Mouse (Mus musculus): ENCODE results near the gene Lax1. TPM values are rescaled to one million over a fixed set of nuclear protein-coding genes. Genes with fewer than 3 reads are reported as not detected.
"Not testable (repeated sequence)": the region's sequence is repeated elsewhere in the genome, so short reads cannot be mapped to it uniquely, and the experiment has no call there.

Lax1 gene
- polyA plus RNA-seq, 1 experiment from 2014 or later, result 1.8 TPM

DNA sequence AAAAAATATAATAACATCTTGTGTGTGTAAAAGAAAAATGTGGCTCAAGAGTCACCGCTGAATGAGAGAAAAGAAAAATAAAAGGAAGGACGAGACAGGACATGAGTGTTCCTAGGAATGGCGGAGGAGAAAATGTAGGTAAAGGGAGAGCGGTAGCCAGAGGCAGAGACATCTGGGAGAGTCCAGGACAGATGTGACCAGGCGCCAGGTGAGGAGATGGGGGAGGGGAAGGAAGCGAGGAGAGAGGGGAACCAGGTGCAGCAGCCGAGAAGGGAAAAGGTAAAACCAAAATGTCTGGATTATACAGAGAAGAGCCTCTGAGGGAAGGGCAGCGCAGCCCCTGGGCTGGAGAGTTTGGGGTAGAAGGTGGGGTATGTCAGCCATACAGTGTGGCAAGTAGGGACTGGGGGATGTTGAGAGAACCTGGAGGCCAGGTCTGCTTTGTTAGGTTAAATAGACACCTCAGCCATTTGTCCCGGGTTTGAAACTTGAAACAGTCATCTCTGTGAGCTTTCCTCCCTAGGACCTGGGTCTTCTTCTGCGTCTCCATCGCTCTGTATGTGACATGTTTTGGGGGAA is 3.7 kb upstream of the Lax1 start:
- in situ Hi-C loops (cut with MboI; ENCODE audit: low pct_unique_long_range_greater_than_20kb), result no loop called here
- ChIA-PET POLR2A (no interaction called here), CTCF (no interaction called here)
- no peak for TF ChIP-seq CTCF (IDR thresholded peaks at IDR 0.05)
- no peak for ATAC-seq
- H3K27me3 ChIP-seq, result no peaks in the 10 kb centered on the region
- no peak for DNase-seq (ENCODE audit: low read depth, low spot score)

DNA sequence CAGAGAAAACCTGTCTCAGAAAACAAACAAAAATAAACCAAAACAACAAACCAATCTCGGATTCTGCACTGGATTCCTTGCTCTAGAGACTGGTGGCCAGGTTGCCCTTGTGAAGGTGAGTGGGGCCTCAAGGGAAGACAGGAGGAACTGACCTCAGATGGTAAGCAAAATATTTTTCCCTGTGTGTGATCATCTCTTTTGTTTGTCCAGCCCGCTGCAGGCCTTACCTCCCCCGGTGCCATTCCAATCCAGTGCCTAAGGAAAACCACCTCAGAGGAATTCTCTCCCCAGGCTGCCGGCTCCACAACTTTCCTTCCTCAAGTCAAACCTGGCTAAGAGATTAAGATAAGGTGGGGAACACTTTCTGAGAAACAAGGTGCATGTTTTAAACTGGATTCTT is 2.3 kb upstream of the Lax1 start:
- CTCF ChIA-PET, result no interaction called here
- ATAC-seq (no peak), DNase-seq (ENCODE audit: low read depth, low spot score) (no peak)
- H3K27me3 ChIP-seq, result no peaks in the 10 kb centered on the region
- POLR2A ChIA-PET, result no interaction called here
- no peak for TF ChIP-seq CTCF (IDR thresholded peaks at IDR 0.05)
- in situ Hi-C loops (cut with MboI; ENCODE audit: low pct_unique_long_range_greater_than_20kb), result no loop called here

DNA sequence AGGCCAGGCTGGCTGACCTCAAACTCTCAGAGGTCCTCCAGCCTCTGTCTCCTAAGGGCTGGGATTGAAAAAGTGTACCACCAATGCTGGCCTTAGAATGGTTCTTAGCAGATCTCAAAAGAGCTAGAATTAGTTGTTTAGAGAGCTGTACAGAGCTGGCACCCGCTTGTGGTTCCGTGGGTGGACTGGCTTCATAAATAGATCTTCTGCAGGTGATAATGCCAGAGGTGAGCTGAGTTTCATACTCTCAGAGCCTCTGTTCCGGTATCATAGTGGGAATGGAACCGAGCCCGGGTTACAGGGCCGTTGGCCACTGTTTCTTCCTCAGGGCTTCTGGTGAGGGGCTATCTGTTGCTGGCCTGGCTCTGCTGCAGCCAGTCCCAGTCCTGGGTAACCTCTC is 1.1 kb upstream of the Lax1 start:
- CTCF ChIA-PET, result no interaction called here
- DNase-seq (ENCODE audit: low read depth, low spot score) (no peak), ATAC-seq (no peak)
- no peaks in the 10 kb centered on the region for H3K27me3 ChIP-seq
- in situ Hi-C loops (cut with MboI; ENCODE audit: low pct_unique_long_range_greater_than_20kb), result no loop called here
- no peak for TF ChIP-seq CTCF (IDR thresholded peaks at IDR 0.05)
- POLR2A ChIA-PET, result no interaction called here

DNA sequence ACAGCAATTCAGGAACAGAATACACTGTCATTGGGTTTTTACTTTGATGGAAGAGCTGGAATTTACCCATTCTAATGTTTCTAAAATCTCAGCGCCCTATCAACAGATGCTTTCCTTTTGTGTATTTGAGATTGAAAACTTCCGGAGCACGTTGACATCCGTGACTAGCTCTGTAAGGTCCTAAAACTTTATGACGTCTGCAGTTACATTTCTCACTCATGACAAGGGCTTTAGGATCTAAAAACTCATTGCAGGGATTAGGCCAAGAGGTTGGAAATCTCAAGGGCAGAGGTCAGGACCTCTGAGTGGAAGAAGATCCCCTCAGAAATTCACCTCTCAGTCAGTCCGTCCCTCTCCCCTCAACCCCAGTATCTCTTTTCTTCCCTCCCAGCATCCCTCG is 1.6 kb downstream of the Lax1 start:
- CTCF ChIA-PET, result no interaction called here
- ATAC-seq, result no peak
- no peaks in the 10 kb centered on the region for H3K27me3 ChIP-seq
- in situ Hi-C loops (cut with MboI; ENCODE audit: low pct_unique_long_range_greater_than_20kb), result no loop called here
- TF ChIP-seq CTCF (IDR thresholded peaks at IDR 0.05), result no peak
- no peak for DNase-seq (ENCODE audit: low read depth, low spot score)
- POLR2A ChIA-PET, result no interaction called here

DNA sequence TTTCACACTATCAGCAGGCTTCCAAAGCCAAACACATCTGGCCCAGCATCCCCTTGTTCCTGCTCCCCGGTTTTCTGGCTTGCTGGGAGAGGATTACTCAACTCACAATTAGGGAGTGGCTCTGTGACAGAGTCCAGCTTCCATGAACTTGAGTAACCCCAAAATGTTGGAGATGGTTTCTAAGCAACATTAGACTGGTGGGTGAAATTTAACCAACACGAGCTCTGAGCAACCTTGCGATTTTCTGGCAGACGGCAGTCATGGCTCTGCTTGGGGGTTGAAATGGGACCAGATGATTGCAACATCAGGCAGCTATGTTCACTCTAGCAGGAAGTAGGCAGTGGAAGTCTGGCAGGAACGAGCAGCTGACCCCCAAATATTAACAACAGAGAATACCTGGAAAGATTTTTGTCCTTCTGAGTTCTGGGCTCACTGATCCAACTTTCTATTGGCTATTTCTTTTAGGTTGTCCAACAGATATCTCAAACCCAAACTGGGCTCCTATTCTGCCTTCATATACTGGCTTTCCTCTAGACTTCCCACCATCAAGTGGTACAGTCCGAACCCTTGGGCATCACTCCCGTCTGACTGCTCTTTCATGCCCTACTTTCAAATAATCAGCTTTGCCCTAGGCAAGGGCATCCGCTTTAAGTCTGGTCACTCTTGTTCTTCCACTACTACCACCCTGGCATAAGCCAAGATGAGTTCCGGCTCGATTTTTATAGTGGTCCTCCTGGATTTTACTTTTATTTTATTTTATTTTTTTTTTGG is 4.0 kb downstream of the Lax1 start:
- CTCF ChIA-PET, result interaction anchor here (0.9 to 2.3 kb wide), 2 partner anchors 16 to 30 kb away, joined by 3 to 6 read pairs; no protein-coding TSS in a partner anchor
- no peak for TF ChIP-seq CTCF (IDR thresholded peaks at IDR 0.05)
- ATAC-seq (peak; percentile 93), DNase-seq (ENCODE audit: low read depth, low spot score) (peak; percentile 93)
- in situ Hi-C loops (cut with MboI; ENCODE audit: low pct_unique_long_range_greater_than_20kb), result no loop called here
- POLR2A ChIA-PET, result interaction anchor here (2.1 kb wide), 1 partner anchor 25 kb away, joined by 6 read pairs; the partner anchor contains the start of genes Gm38394 and Zbed6
- H3K27me3 ChIP-seq, result no peaks in the 10 kb centered on the region

DNA sequence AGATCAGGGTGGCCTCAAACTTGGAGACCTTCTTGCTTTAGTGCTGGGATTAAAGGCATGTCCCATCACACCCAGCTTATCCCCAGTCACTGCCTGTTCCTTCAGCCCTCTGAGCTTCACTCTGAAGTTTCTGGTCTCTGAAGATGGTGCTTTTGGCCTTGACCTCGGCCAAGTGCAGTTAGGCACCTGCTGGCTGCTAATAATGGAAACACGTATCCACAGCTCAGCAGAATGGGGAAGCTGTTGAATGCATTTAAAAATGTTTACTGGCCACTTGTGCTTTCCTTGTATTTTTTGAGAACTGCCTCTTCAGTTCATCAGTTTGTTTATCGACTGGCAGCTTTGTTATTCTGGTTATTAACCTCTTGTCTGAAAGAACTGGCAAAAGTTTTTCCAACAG is 18.1 kb downstream of the Lax1 start:
- DNase-seq (ENCODE audit: low read depth, low spot score) (no peak), ATAC-seq (no peak)
- in situ Hi-C loops (cut with MboI; ENCODE audit: low pct_unique_long_range_greater_than_20kb), result no loop called here
- ChIA-PET POLR2A (interaction anchor here (0.7 kb wide), 1 partner anchor 27 kb away, joined by 3 read pairs; no protein-coding TSS in a partner anchor), CTCF (interaction anchor here (1.1 kb wide), 1 partner anchor 9 kb away, joined by 4 read pairs; no protein-coding TSS in a partner anchor)
- no peak for TF ChIP-seq CTCF (IDR thresholded peaks at IDR 0.05)
- H3K27me3 ChIP-seq, result no peaks in the 10 kb centered on the region

DNA sequence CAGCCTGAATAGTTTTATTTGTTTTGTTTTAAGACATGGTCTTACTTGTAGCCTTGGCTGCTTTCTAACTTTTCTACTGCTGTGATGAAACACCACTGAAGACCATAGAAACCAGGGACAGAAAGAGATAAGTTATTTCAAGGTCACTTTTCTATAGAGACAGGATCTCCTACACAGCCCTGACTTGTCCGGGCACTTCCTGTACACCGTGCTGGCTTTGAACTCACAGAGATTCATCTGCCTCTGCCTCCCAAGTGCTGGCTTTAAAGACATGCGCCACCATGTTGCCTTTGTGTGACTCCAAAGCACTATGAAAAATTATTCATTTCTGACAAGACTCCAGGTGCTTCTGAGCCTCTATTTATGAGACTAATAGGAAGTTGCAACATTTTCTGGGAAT is 18.6 kb downstream of the Lax1 start:
- no peaks in the 10 kb centered on the region for H3K27me3 ChIP-seq
- ChIA-PET POLR2A (no interaction called here), CTCF (interaction anchor here (1.1 kb wide), 1 partner anchor 8 kb away, joined by 4 read pairs; no protein-coding TSS in a partner anchor)
- no peak for TF ChIP-seq CTCF (IDR thresholded peaks at IDR 0.05)
- ATAC-seq, result no peak
- in situ Hi-C loops (cut with MboI; ENCODE audit: low pct_unique_long_range_greater_than_20kb), result no loop called here
- no peak for DNase-seq (ENCODE audit: low read depth, low spot score)

DNA sequence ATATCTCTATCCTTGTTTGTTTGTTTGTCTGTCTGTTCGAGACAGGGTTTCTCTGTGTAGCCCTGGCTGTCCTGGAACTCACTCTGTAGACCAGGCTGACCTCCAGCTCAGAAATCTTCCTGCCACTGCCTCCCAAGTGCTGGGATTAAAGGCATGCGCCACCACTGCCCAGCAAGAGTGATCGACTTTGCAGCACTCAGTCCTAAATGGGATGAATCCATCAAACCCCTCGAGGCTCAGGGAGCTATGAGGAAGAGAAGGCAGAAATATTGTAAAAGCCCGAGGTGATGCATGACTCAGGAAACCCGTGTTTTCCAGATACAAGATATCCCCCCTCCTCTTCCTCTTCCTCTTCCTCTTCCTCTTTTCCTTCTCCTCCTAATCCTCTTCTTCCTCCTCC is 19.1 kb downstream of the Lax1 start:
- ChIA-PET POLR2A (no interaction called here), CTCF (no interaction called here)
- no peaks in the 10 kb centered on the region for H3K27me3 ChIP-seq
- in situ Hi-C loops (cut with MboI; ENCODE audit: low pct_unique_long_range_greater_than_20kb), result no loop called here
- ATAC-seq, result no peak
- no peak for DNase-seq (ENCODE audit: low read depth, low spot score)
- no peak for TF ChIP-seq CTCF (IDR thresholded peaks at IDR 0.05)

DNA sequence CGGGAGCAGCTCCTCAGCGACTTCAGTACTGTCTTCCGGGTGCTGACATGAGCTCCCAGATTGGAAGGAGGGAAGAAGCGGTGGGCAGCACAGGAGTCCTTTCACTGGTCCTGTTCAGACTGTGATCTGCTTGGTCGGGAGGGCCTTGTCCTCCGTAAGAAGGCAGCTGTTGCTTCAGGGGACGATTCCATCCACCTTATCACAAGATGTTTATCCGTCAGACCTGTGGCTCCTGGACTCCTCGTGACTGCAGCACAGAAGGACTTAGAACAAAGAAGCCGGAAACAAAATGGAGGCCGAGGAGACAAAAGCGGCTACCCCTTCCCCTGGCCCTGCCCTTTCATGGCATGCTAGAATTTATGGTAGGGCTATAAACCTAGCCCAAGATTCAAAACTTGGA is 19.7 kb downstream of the Lax1 start:
- ATAC-seq, result no peak
- ChIA-PET CTCF (no interaction called here), POLR2A (no interaction called here)
- DNase-seq (ENCODE audit: low read depth, low spot score), result no peak
- no peaks in the 10 kb centered on the region for H3K27me3 ChIP-seq
- in situ Hi-C loops (cut with MboI; ENCODE audit: low pct_unique_long_range_greater_than_20kb), result no loop called here
- no peak for TF ChIP-seq CTCF (IDR thresholded peaks at IDR 0.05)

DNA sequence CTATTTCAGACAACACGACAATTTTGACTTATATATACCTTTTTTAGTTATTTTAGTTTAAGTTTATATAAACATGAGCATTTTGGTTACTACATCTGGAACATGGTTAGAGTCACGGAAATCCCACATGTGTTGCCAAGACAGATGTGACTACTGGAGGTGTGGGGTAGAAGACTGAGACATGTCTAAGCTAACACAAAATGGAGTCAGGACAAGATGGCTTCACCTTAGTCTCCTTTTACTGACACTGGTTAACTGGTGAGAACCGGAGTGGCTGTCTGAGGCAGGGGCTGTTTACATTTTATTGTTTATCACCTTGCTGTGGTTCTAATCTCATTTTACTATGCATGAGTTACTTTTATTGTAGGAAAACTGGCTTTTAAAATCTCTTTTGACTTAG is 21.3 kb downstream of the Lax1 start:
- no peaks in the 10 kb centered on the region for H3K27me3 ChIP-seq
- ChIA-PET CTCF (no interaction called here), POLR2A (no interaction called here)
- in situ Hi-C loops (cut with MboI; ENCODE audit: low pct_unique_long_range_greater_than_20kb), result no loop called here
- no peak for ATAC-seq
- TF ChIP-seq CTCF (IDR thresholded peaks at IDR 0.05), result no peak
- DNase-seq (ENCODE audit: low read depth, low spot score), result no peak

DNA sequence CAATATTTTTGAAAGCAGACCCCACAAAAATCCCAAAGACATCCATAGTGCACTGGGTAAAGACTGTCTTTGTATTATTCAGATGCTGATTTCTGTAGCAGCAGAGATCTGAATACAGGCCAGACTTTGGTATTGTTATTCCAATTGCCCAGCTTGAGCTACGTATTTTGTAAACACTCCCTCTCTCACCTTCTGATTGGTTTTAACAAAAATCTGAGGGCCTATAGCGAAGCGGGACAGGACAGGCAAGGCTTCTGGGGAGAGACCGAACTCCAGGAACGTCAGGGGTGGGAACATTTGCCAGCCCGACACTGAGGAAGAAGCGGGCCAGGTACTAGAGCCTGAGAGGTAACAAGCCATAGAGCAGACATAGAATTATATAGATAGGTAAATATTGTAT is 22.2 kb downstream of the Lax1 start:
- POLR2A ChIA-PET, result no interaction called here
- no peaks in the 10 kb centered on the region for H3K27me3 ChIP-seq
- no peak for TF ChIP-seq CTCF (IDR thresholded peaks at IDR 0.05)
- in situ Hi-C loops (cut with MboI; ENCODE audit: low pct_unique_long_range_greater_than_20kb), result no loop called here
- CTCF ChIA-PET, result no interaction called here
- no peak for ATAC-seq
- DNase-seq (ENCODE audit: low read depth, low spot score), result no peak

DNA sequence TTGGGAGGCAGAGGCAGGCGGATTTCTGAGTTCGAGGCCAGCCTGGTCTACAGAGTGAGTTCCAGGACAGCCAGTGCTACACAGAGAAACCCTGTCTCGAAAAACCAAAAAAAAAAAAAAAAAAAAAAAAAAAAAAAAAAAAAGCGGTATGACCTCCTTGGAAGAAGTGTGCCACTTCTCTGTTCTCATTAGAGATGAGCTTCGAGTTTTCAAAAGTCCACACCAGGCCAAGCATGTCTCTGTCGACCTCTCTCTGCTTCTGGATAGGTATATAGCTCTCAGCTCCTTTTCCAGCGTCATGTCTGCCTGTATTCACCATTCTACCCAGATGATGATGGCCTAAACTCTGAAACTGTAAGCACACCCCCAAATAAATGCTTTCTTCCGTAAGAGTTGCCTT is 24.2 kb downstream of the Lax1 start:
- not testable (repeated sequence) for ATAC-seq

More for the DNA sequence above, 24.2 kb downstream of the Lax1 start:
- DNase-seq (ENCODE audit: low read depth, low spot score); POLR2A ChIA-PET; H3K27me3 ChIP-seq; CTCF ChIA-PET; in situ Hi-C loops (cut with MboI; ENCODE audit: low pct_unique_long_range_greater_than_20kb): not testable (repeated sequence)
